In the genomic region with DNA sequence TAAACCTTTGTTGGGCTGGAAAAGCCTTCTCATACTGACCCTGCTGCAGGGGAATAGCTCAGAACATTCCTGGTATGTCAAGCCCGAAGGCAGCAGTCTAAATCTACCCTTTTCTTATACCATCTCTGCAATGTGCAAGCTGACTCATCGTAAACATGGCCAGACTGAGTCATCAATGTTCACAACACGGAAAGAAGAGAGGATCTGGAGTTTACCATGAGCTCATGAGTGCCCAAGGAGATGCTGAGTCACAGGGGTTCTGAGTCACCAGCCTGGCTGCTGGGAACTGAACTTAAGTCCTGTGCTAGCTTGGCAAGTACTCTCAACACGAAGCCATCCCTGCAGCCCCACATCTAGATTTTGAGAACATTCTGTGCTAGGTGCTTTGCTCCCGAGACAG, we compare ENCODE assay signal across 8 mouse cellular contexts.
DNase-seq lines count a peak whose midpoint lies in the region; ATAC-seq lines count a peak whose summit lies in the region.

No protein-coding gene starts in this region.

- ATAC-seq in inflammation-experienced regulatory T-cells, adult 6 months = peak; percentile 54
- no peak for ATAC-seq in kidney, embryonic 16.5 days (ENCODE audit: low FRiP score, low TSS enrichment)

- H3K9me3 ChIP-seq in kidney, embryonic 16.5 days (ENCODE audit: low read length) = no peaks in the 10 kb centered on the region

- 72% methylated on average over 5 of the region's 5 CpGs for WGBS in kidney, embryonic 16.5 days

- H3K36me3 ChIP-seq in kidney, embryonic 16.5 days (ENCODE audit: insufficient read depth, low read length) = no peaks in the 10 kb centered on the region

- peak; percentile 20 for DNase-seq in cerebellum, adult 11-12 months
- no peak for DNase-seq in cerebellum, postnatal 4 days (ENCODE audit: low spot score in 2 of 2)
- peak; percentile 91 for DNase-seq in right cerebral cortex, adult 18-20 months
- DNase-seq in right cerebral cortex, postnatal 4 days = no peak
- DNase-seq in lung, postnatal 14 days = peak; percentile 17
- no peak for DNase-seq in kidney, adult 18-20 months

- H3K9ac ChIP-seq in kidney, embryonic 16.5 days (replicated peaks; ENCODE audit: low read length) = no peak overlapping the region

- no peak overlapping the region for H3K4me3 ChIP-seq in kidney, embryonic 16.5 days (ENCODE audit: low read length)

- H3K4me1 ChIP-seq in kidney, embryonic 16.5 days (ENCODE audit: insufficient read depth, low read length) = peaks cover 10% of the 10 kb centered on the region

- no peak overlapping the region for H3K4me2 ChIP-seq in kidney, embryonic 16.5 days (replicated peaks; ENCODE audit: low read depth, low read length)

- no peaks in the 10 kb centered on the region for H3K27me3 ChIP-seq in kidney, embryonic 16.5 days (ENCODE audit: insufficient read depth, low read length)

- no peak overlapping the region for H3K27ac ChIP-seq in kidney, embryonic 16.5 days (ENCODE audit: low read length)

Comparison
In these comparisons a context has a peak if more than half of its experiments do, and no peak if none do; other contexts are left out.
1. DNase-seq: peak in cerebellum, adult 11-12 months (single experiment), right cerebral cortex, adult 18-20 months (single experiment) and lung, postnatal 14 days (single experiment); none in cerebellum, postnatal 4 days (0 of 2), right cerebral cortex, postnatal 4 days (single experiment) and kidney, adult 18-20 months (single experiment).